Comparison of ENCODE assay signal across 19 mouse cellular contexts in genomic region chr3:115845032-115845618, GRCm38 (mm10). TPM values are rescaled to one million over a fixed set of nuclear protein-coding genes. Genes with fewer than 3 reads are reported as not detected.
DNase-seq lines count a peak whose midpoint lies in the region; ATAC-seq and TF ChIP-seq lines count a peak whose summit lies in the region.
"Had no signal": no experiment of that assay in that cellular context is flagged by ENCODE, and none has a peak within 500 bp of the region (broad histone marks: within the 10 kb centered on the region; RNA-seq: fewer than 3 reads in every experiment).

No protein-coding gene starts in this region.

- no peak for TF ChIP-seq CTCF in layer of hippocampus, adult 2 months (conservative IDR thresholded peaks at IDR 0.05)
- TF ChIP-seq CTCF in cortical plate, adult 2 months (IDR thresholded peaks at IDR 0.05; ENCODE audit: extremely low read depth, insufficient read depth, low read length), result no peak
- TF ChIP-seq CTCF in stomach, postnatal 0 days (IDR thresholded peaks at IDR 0.05; ENCODE audit: low read depth), result no peak

- H3K27me3 ChIP-seq in forebrain, embryonic 12.5 days, result no peaks in the 10 kb centered on the region
- H3K27me3 ChIP-seq in forebrain, embryonic 16.5 days (replicated peaks; ENCODE audit: control insufficient read depth, insufficient read depth, low read length), result no peaks in the 10 kb centered on the region
- no peaks in the 10 kb centered on the region for H3K27me3 ChIP-seq in stomach, postnatal 0 days (ENCODE audit: control insufficient read depth, insufficient read depth, low read length)
- H3K27me3 ChIP-seq: CH12.LX; embryonic facial prominence, embryonic 12.5 days; heart, embryonic 15.5 days had no signal

- no peaks in the 10 kb centered on the region for H3K36me3 ChIP-seq in forebrain, embryonic 12.5 days (replicated peaks)
- no peaks in the 10 kb centered on the region for H3K36me3 ChIP-seq in forebrain, embryonic 16.5 days (ENCODE audit: control insufficient read depth, insufficient read depth)
- no peaks in the 10 kb centered on the region for H3K36me3 ChIP-seq in stomach, postnatal 0 days (ENCODE audit: control insufficient read depth, insufficient read depth, low read length)
- H3K36me3 ChIP-seq: embryonic facial prominence, embryonic 12.5 days; heart, embryonic 15.5 days; hindbrain, embryonic 10.5 days had no signal

- no peak for TF ChIP-seq EP300 in stomach, postnatal 0 days (optimal IDR thresholded peaks at IDR 0.05)

- H3K4me1 ChIP-seq in cortical plate, adult 2 months (ENCODE audit: control insufficient read depth, insufficient read depth, low read length), result peaks cover 3% of the 10 kb centered on the region; the same call in 1 of the 2 replicates
- H3K4me1 ChIP-seq in forebrain, embryonic 12.5 days, result peaks cover 15% of the 10 kb centered on the region
- peaks cover 6% of the 10 kb centered on the region for H3K4me1 ChIP-seq in forebrain, embryonic 16.5 days (replicated peaks; ENCODE audit: control insufficient read depth, insufficient read depth, low read length)
- no peaks in the 10 kb centered on the region for H3K4me1 ChIP-seq in stomach, postnatal 0 days (replicated peaks; ENCODE audit: control insufficient read depth, insufficient read depth)
- H3K4me1 ChIP-seq: embryonic facial prominence, embryonic 12.5 days; heart, embryonic 15.5 days had no signal

- ATAC-seq in forebrain, embryonic 12.5 days (ENCODE audit: low FRiP score), result no peak
- peak; percentile 45 for ATAC-seq in forebrain, embryonic 16.5 days
- ATAC-seq in stomach, postnatal 0 days (ENCODE audit: low FRiP score, low TSS enrichment), result no peak

- TF ChIP-seq POLR2A in cortical plate, adult 2 months (IDR thresholded peaks at IDR 0.05; ENCODE audit: extremely low read depth, insufficient read depth, low read length), result no peak

- peak overlapping the region; percentile 82 for H3K27ac ChIP-seq in layer of hippocampus, adult 2 months
- peak overlapping the region; percentile 84 for H3K27ac ChIP-seq in cortical plate, adult 2 months (ENCODE audit: insufficient read depth, low read length)
- peak overlapping the region; percentile 48 for H3K27ac ChIP-seq in forebrain, embryonic 12.5 days
- peak overlapping the region; percentile 61; the same call in 1 of the 2 replicates for H3K27ac ChIP-seq in forebrain, embryonic 16.5 days (ENCODE audit: low read length)
- no peak overlapping the region for H3K27ac ChIP-seq in stomach, postnatal 0 days (replicated peaks)
- H3K27ac ChIP-seq: embryonic facial prominence, embryonic 12.5 days; heart, embryonic 15.5 days; hindbrain, embryonic 10.5 days had no signal

- no peaks in the 10 kb centered on the region for H3K9me3 ChIP-seq in forebrain, embryonic 12.5 days
- H3K9me3 ChIP-seq in forebrain, embryonic 16.5 days (ENCODE audit: control insufficient read depth, low read length), result no peaks in the 10 kb centered on the region
- no peaks in the 10 kb centered on the region for H3K9me3 ChIP-seq in stomach, postnatal 0 days (ENCODE audit: control insufficient read depth, low read length)
- H3K9me3 ChIP-seq: embryonic facial prominence, embryonic 12.5 days; heart, embryonic 15.5 days; hindbrain, embryonic 10.5 days had no signal

- 34% methylated on average over 5 of the region's 5 CpGs for WGBS in forebrain, embryonic 12.5 days
- WGBS in forebrain, embryonic 16.5 days, result 24% methylated on average over 5 of the region's 5 CpGs
- WGBS in stomach, postnatal 0 days, result 83% methylated on average over 5 of the region's 5 CpGs

- no peak overlapping the region for H3K4me2 ChIP-seq in forebrain, embryonic 12.5 days
- H3K4me2 ChIP-seq in forebrain, embryonic 16.5 days (ENCODE audit: low read length), result no peak overlapping the region
- H3K4me2 ChIP-seq in stomach, postnatal 0 days (replicated peaks; ENCODE audit: low read depth), result no peak overlapping the region
- H3K4me2 ChIP-seq: embryonic facial prominence, embryonic 12.5 days; heart, embryonic 11.5 days; heart, embryonic 15.5 days had no signal

- H3K4me3 ChIP-seq in layer of hippocampus, adult 2 months, result no peak overlapping the region
- H3K4me3 ChIP-seq in cortical plate, adult 2 months (ENCODE audit: insufficient read depth, low read length), result no peak overlapping the region
- H3K4me3 ChIP-seq in forebrain, embryonic 12.5 days (replicated peaks), result no peak overlapping the region
- no peak overlapping the region for H3K4me3 ChIP-seq in forebrain, embryonic 16.5 days (replicated peaks; ENCODE audit: low read length)
- H3K4me3 ChIP-seq in stomach, postnatal 0 days (ENCODE audit: low read depth, low read length), result no peak overlapping the region
- H3K4me3 ChIP-seq: embryonic facial prominence, embryonic 12.5 days; heart, embryonic 15.5 days; hindbrain, embryonic 10.5 days had no signal

- no peak overlapping the region for H3K9ac ChIP-seq in forebrain, embryonic 12.5 days
- no peak overlapping the region for H3K9ac ChIP-seq in forebrain, embryonic 16.5 days (replicated peaks; ENCODE audit: low read depth, low read length)
- H3K9ac ChIP-seq in stomach, postnatal 0 days (ENCODE audit: low read length), result no peak overlapping the region
- H3K9ac ChIP-seq: embryonic facial prominence, embryonic 12.5 days; heart, embryonic 15.5 days had no signal

- DNase-seq in layer of hippocampus, adult 2 months (ENCODE audit: low spot score in 2 of 2), result no peak
- no peak for DNase-seq in layer of hippocampus, postnatal 14 days (ENCODE audit: low spot score in 2 of 2)
- DNase-seq in stomach, postnatal 0 days (ENCODE audit: low spot score), result no peak
- DNase-seq in cerebellum, postnatal 25 days, result no peak
- no peak for DNase-seq in lung, postnatal 25 days (ENCODE audit: low spot score)
- DNase-seq: adrenal gland, adult 2 months; adrenal gland, postnatal 25 days; cerebellum, adult 9-11 months; gastrocnemius, postnatal 36 days; heart, postnatal 14 days; kidney, adult 11 months had no signal

RNA-seq across cellular contexts. Expression of gene Dph5, which starts 42.5 kb away (rescaled TPM):
- 10 to 100 TPM; 13.1 to 16.2 TPM for total RNA-seq in layer of hippocampus, adult 2 months (2021)
- total RNA-seq in layer of hippocampus, postnatal 14 days (2021), result 10 to 100 TPM; 15.9 to 16.9 TPM
- 14.2 and 15.0 TPM in 2 replicates for polyA plus RNA-seq in cortical plate, adult 2 months (2012; rRNA removed)
- polyA plus RNA-seq in forebrain, embryonic 12.5 days (2016; fragmentation: Nextera tagmentation; extraction: Ambion mirVana), result 26.1 and 28.3 TPM in 2 replicates
- 30.2 and 32.6 TPM in 2 replicates for polyA plus RNA-seq in forebrain, embryonic 16.5 days (2015; fragmentation: Nextera tagmentation; extraction: Ambion mirVana)
- polyA plus RNA-seq in stomach, postnatal 0 days (2015; fragmentation: Nextera tagmentation; extraction: Ambion mirVana), result 18.2 and 20.4 TPM in 2 replicates
